21 mouse cellular contexts compared by ENCODE assay signal in the genomic region with DNA sequence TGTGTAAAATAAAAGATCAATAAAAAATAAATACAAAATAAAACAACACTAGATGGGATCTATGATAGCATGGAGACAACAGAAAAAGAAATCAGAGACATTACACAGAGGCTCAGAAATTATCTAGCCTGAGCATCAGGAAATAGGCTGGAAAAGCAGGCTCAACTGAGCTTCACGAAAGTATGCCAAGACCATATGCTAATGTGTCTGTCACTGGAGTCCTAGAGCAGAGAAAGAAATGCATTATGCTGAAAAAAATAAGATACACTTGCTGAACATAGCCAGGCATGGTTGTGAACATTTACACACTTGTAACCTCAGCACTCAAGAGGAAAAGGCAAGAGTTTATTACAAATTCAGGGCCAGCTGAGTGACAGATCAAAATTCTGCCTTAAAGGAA. TPM values are rescaled to one million over a fixed set of nuclear protein-coding genes. Genes with fewer than 3 reads are reported as not detected.
DNase-seq lines count a peak whose midpoint lies in the region; ATAC-seq and TF ChIP-seq lines count a peak whose summit lies in the region.
"Had no signal": no experiment of that assay in that cellular context is flagged by ENCODE, and none has a peak within 500 bp of the region (broad histone marks: within the 10 kb centered on the region; RNA-seq: fewer than 3 reads in every experiment).

No protein-coding gene starts in this region.

- ATAC-seq in forebrain, embryonic 14.5 days = no peak
- ATAC-seq in forebrain, embryonic 12.5 days (ENCODE audit: low FRiP score) = no peak
- peak; percentile 27; the same call in 1 of the 2 replicates for ATAC-seq in forebrain, postnatal 0 days
- ATAC-seq in forebrain, embryonic 13.5 days = no peak
- ATAC-seq: intestine, postnatal 0 days; Patski had no signal

- no peak overlapping the region for H3K9ac ChIP-seq in forebrain, embryonic 14.5 days (ENCODE audit: low read length)
- H3K9ac ChIP-seq in forebrain, embryonic 12.5 days = no peak overlapping the region
- no peak overlapping the region for H3K9ac ChIP-seq in forebrain, postnatal 0 days
- H3K9ac ChIP-seq in forebrain, embryonic 13.5 days = no peak overlapping the region
- H3K9ac ChIP-seq: hindbrain, embryonic 12.5 days; hindbrain, embryonic 15.5 days had no signal

- H3K4me1 ChIP-seq in forebrain, embryonic 14.5 days (ENCODE audit: control insufficient read depth, insufficient read depth, low read length) = no peaks in the 10 kb centered on the region
- no peaks in the 10 kb centered on the region for H3K4me1 ChIP-seq in forebrain, embryonic 12.5 days
- no peaks in the 10 kb centered on the region for H3K4me1 ChIP-seq in forebrain, postnatal 0 days (ENCODE audit: insufficient read depth)
- no peaks in the 10 kb centered on the region for H3K4me1 ChIP-seq in forebrain, embryonic 13.5 days
- H3K4me1 ChIP-seq: hindbrain, embryonic 12.5 days; hindbrain, embryonic 15.5 days had no signal

- H3K27ac ChIP-seq in forebrain, embryonic 14.5 days (ENCODE audit: low read depth, low read length) = no peak overlapping the region
- H3K27ac ChIP-seq in forebrain, embryonic 12.5 days = no peak overlapping the region
- no peak overlapping the region for H3K27ac ChIP-seq in forebrain, postnatal 0 days (ENCODE audit: low read depth, low read length)
- H3K27ac ChIP-seq in forebrain, embryonic 13.5 days = no peak overlapping the region
- H3K27ac ChIP-seq: hindbrain, embryonic 12.5 days; hindbrain, embryonic 15.5 days had no signal

- no peaks in the 10 kb centered on the region for H3K27me3 ChIP-seq in forebrain, embryonic 14.5 days (replicated peaks; ENCODE audit: control insufficient read depth, insufficient read depth, low read length)
- no peaks in the 10 kb centered on the region for H3K27me3 ChIP-seq in forebrain, embryonic 12.5 days
- H3K27me3 ChIP-seq in forebrain, postnatal 0 days (ENCODE audit: insufficient read depth, low read length) = no peaks in the 10 kb centered on the region
- no peaks in the 10 kb centered on the region for H3K27me3 ChIP-seq in forebrain, embryonic 13.5 days
- H3K27me3 ChIP-seq: hindbrain, embryonic 12.5 days; hindbrain, embryonic 15.5 days; Patski had no signal

- H3K9me3 ChIP-seq in forebrain, embryonic 14.5 days (replicated peaks; ENCODE audit: control insufficient read depth, low read length) = no peaks in the 10 kb centered on the region
- no peaks in the 10 kb centered on the region for H3K9me3 ChIP-seq in forebrain, embryonic 12.5 days
- no peaks in the 10 kb centered on the region for H3K9me3 ChIP-seq in forebrain, postnatal 0 days (ENCODE audit: low read length)
- H3K9me3 ChIP-seq in forebrain, embryonic 13.5 days (replicated peaks) = no peaks in the 10 kb centered on the region
- H3K9me3 ChIP-seq: hindbrain, embryonic 12.5 days; hindbrain, embryonic 15.5 days had no signal

- H3K4me2 ChIP-seq in forebrain, embryonic 14.5 days (ENCODE audit: low read length) = no peak overlapping the region
- no peak overlapping the region for H3K4me2 ChIP-seq in forebrain, embryonic 12.5 days
- no peak overlapping the region for H3K4me2 ChIP-seq in forebrain, postnatal 0 days (ENCODE audit: low read depth)
- H3K4me2 ChIP-seq in forebrain, embryonic 13.5 days = no peak overlapping the region
- H3K4me2 ChIP-seq: heart, embryonic 11.5 days; hindbrain, embryonic 12.5 days; hindbrain, embryonic 15.5 days had no signal

- DNase-seq in forebrain, embryonic 14.5 days (ENCODE audit: low spot score) = peak; percentile 59
- DNase-seq in forebrain, postnatal 0 days = peak; percentile 38
- DNase-seq in MN1 (ENCODE audit: low spot score) = peak; percentile 18
- peak; percentile 38 for DNase-seq in brain, embryonic 14.5 days (ENCODE audit: low read depth)
- no peak for DNase-seq in spleen, postnatal 36 days (ENCODE audit: low spot score in 2 of 2)
- DNase-seq: adrenal gland, adult 2 months; adrenal gland, postnatal 14 days; cerebellum, adult 18-20 months; cerebellum, adult 9-10 months; cerebellum, postnatal 14 days; gastrocnemius, postnatal 25 days; kidney, adult 2 months had no signal

- no peak for TF ChIP-seq POLR2A in brain, embryonic 14.5 days (IDR thresholded peaks at IDR 0.05; ENCODE audit: borderline replicate concordance, extremely low read depth, insufficient read depth, insufficient read length, poor library complexity, severe bottlenecking)

- H3K4me3 ChIP-seq in forebrain, embryonic 14.5 days (ENCODE audit: low read depth, low read length) = no peak overlapping the region
- no peak overlapping the region for H3K4me3 ChIP-seq in forebrain, embryonic 12.5 days (replicated peaks)
- H3K4me3 ChIP-seq in forebrain, postnatal 0 days (ENCODE audit: low read depth, low read length) = no peak overlapping the region
- no peak overlapping the region for H3K4me3 ChIP-seq in forebrain, embryonic 13.5 days
- H3K4me3 ChIP-seq: hindbrain, embryonic 12.5 days; hindbrain, embryonic 15.5 days had no signal

- TF ChIP-seq CTCF in forebrain, postnatal 0 days (IDR thresholded peaks at IDR 0.05; ENCODE audit: low read depth) = no peak
- no peak for TF ChIP-seq CTCF in brain, embryonic 14.5 days (IDR thresholded peaks at IDR 0.05; ENCODE audit: borderline replicate concordance, extremely low read depth, insufficient read depth, insufficient read length)

- WGBS in forebrain, embryonic 14.5 days = 63% methylated on average over 1 of the region's 1 CpGs
- 69% methylated on average over 1 of the region's 1 CpGs for WGBS in forebrain, embryonic 12.5 days
- WGBS in forebrain, postnatal 0 days = 39% methylated on average over 1 of the region's 1 CpGs
- 68% methylated on average over 1 of the region's 1 CpGs for WGBS in forebrain, embryonic 13.5 days

- H3K36me3 ChIP-seq in forebrain, embryonic 14.5 days (ENCODE audit: control insufficient read depth, insufficient read depth, low read length) = peaks cover 36% of the 10 kb centered on the region
- H3K36me3 ChIP-seq in forebrain, embryonic 12.5 days (replicated peaks) = peaks cover 65% of the 10 kb centered on the region
- H3K36me3 ChIP-seq in forebrain, postnatal 0 days (ENCODE audit: insufficient read depth) = peaks cover 37% of the 10 kb centered on the region
- H3K36me3 ChIP-seq in forebrain, embryonic 13.5 days (ENCODE audit: poor library complexity, severe bottlenecking) = peaks cover 58% of the 10 kb centered on the region

RNA-seq across cellular contexts. Expression of a gene that starts 7.9 kb away (rescaled TPM):
- polyA plus RNA-seq in forebrain, embryonic 14.5 days (2014; fragmentation: Nextera tagmentation; extraction: Ambion mirVana) = 19.2 and 21.5 TPM in 2 replicates
- 22.3 and 24.2 TPM in 2 replicates for polyA plus RNA-seq in forebrain, embryonic 12.5 days (2016; fragmentation: Nextera tagmentation; extraction: Ambion mirVana)
- total RNA-seq in forebrain, postnatal 0 days (2014; rRNA removed) = 21.7 and 24.8 TPM in 2 replicates
- polyA plus RNA-seq in forebrain, postnatal 0 days (2015; fragmentation: Nextera tagmentation; extraction: Ambion mirVana) = 7.4 and 9.6 TPM in 2 replicates
- 19.5 and 20.5 TPM in 2 replicates for polyA plus RNA-seq in forebrain, embryonic 13.5 days (2015; fragmentation: Nextera tagmentation; extraction: Ambion mirVana)
- 34.6 and 43.3 TPM in 2 replicates for polyA plus RNA-seq in brain, embryonic 14.5 days (2012; rRNA removed)

RNA-seq across cellular contexts. Expression of a gene that starts 34.3 kb away (rescaled TPM):
- polyA plus RNA-seq in forebrain, embryonic 14.5 days (2014; fragmentation: Nextera tagmentation; extraction: Ambion mirVana) = 1,166 and 1,263 TPM in 2 replicates
- 360 and 385 TPM in 2 replicates for polyA plus RNA-seq in forebrain, embryonic 12.5 days (2016; fragmentation: Nextera tagmentation; extraction: Ambion mirVana)
- 1,247 and 1,493 TPM in 2 replicates for total RNA-seq in forebrain, postnatal 0 days (2014; rRNA removed)
- polyA plus RNA-seq in forebrain, postnatal 0 days (2015; fragmentation: Nextera tagmentation; extraction: Ambion mirVana) = 1,714 and 1,956 TPM in 2 replicates
- 651 and 655 TPM in 2 replicates for polyA plus RNA-seq in forebrain, embryonic 13.5 days (2015; fragmentation: Nextera tagmentation; extraction: Ambion mirVana)
- polyA plus RNA-seq in brain, embryonic 14.5 days (2012; rRNA removed) = 774 and 800 TPM in 2 replicates
- total RNA-seq: gastrocnemius, adult 8-10 months; hematopoietic stem cell, adult 5-6 weeks had no signal
- polyA plus RNA-seq: Patski had no signal

RNA-seq across cellular contexts. Expression of a gene that starts 38.1 kb away (rescaled TPM):
- 0.33 and 0.41 TPM in 2 replicates for polyA plus RNA-seq in forebrain, embryonic 14.5 days (2014; fragmentation: Nextera tagmentation; extraction: Ambion mirVana)
- polyA plus RNA-seq in forebrain, embryonic 12.5 days (2016; fragmentation: Nextera tagmentation; extraction: Ambion mirVana) = 0.47 TPM in 2 replicates
- total RNA-seq in forebrain, postnatal 0 days (2014; rRNA removed) = 1.7 and 1.8 TPM in 2 replicates
- 0.10 and 0.24 TPM in 2 replicates for polyA plus RNA-seq in forebrain, postnatal 0 days (2015; fragmentation: Nextera tagmentation; extraction: Ambion mirVana)
- 0.24 and 0.26 TPM in 2 replicates for polyA plus RNA-seq in forebrain, embryonic 13.5 days (2015; fragmentation: Nextera tagmentation; extraction: Ambion mirVana)
- 1.7 and 1.8 TPM in 2 replicates for polyA plus RNA-seq in brain, embryonic 14.5 days (2012; rRNA removed)

RNA-seq across cellular contexts. Expression of a gene that starts 39.6 kb away (rescaled TPM):
- 37.0 and 40.7 TPM in 2 replicates for polyA plus RNA-seq in forebrain, embryonic 14.5 days (2014; fragmentation: Nextera tagmentation; extraction: Ambion mirVana)
- polyA plus RNA-seq in forebrain, embryonic 12.5 days (2016; fragmentation: Nextera tagmentation; extraction: Ambion mirVana) = 59.1 and 67.3 TPM in 2 replicates
- 42.8 and 64.4 TPM in 2 replicates for total RNA-seq in forebrain, postnatal 0 days (2014; rRNA removed)
- polyA plus RNA-seq in forebrain, postnatal 0 days (2015; fragmentation: Nextera tagmentation; extraction: Ambion mirVana) = 13.8 and 20.6 TPM in 2 replicates
- 35.9 and 49.3 TPM in 2 replicates for polyA plus RNA-seq in forebrain, embryonic 13.5 days (2015; fragmentation: Nextera tagmentation; extraction: Ambion mirVana)
- 88.7 and 133 TPM in 2 replicates for polyA plus RNA-seq in brain, embryonic 14.5 days (2012; rRNA removed)

Comparison
In these comparisons a context has a peak if more than half of its experiments do, and no peak if none do; other contexts are left out.
1. DNase-seq: peak in forebrain, embryonic 14.5 days (single experiment), forebrain, postnatal 0 days (single experiment), MN1 (single experiment) and brain, embryonic 14.5 days (single experiment); none in spleen, postnatal 36 days (0 of 2).